Mouse (Mus musculus) liver, adult 2 months (tissue): ENCODE results near the gene Grhpr.

Source experiments
- CTCF ChIP-seq: fragments of 200-500 bp; IDR thresholded peaks from 2 replicates; pipeline ENCODE4 v1.5.1; 2011; ENCODE audit warnings: low read depth, low read length, control low read depth
- POLR2A ChIP-seq: fragments of 200-500 bp; IDR thresholded peaks from 2 replicates; pipeline ENCODE4 v1.6.1; 2011; ENCODE audit warnings: low read length, control low read depth; ENCODE audit not compliant: insufficient read depth; ENCODE audit errors: extremely low read depth

DNA sequence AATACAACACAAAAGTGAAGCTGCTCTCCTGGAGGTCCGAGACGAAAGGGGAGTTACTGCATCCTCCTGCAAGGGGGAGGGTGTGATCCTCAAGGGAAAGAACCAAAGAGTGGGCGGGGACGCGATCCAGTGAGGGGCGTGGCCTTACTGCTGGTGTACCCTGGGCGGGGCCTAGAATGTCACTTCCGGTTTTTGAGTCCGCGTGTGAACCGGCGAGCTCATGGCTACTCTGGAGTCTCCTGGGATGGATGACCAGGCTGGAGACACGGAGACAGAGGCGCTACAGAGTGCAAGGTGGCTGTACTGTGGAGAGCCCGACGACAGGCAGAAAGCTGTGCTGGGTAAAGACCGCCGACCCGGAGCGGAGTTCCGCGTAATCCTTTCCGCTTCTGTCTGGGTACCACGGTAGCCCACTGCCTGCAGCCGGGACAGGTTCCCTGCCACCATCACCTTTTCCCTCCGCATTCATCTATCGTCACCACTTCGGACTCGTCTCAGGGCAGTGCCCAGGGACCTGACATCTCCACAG, 37.3 kb downstream of the Grhpr start, which contains the start of gene Polr1e:
- no peak for TF ChIP-seq CTCF
- no peak for TF ChIP-seq POLR2A
